ENCODE assay signal across 25 mouse cellular contexts in the genomic region with DNA sequence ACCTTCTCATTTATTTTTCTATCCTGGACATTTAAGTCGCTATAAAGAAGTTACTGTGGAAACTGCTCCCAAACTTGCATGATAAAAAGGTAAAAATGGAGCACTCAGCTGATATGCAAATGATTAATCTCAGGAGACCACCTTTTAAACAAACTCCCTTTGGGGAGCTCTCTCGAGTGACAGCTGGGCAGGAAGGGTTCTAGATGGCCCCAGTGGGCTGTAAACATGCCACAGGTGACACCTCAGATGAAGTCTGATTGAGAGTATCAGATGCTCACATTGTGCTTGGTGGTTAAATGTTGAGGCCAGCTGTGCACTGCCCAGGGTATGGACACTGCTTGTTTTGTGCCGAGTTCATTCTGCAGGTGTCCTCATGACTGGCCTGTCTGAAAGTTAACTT. TPM values are rescaled to one million over a fixed set of nuclear protein-coding genes. Genes with fewer than 3 reads are reported as not detected.
DNase-seq lines count a peak whose midpoint lies in the region; ATAC-seq lines count a peak whose summit lies in the region.
"Had no signal": no experiment of that assay in that cellular context is flagged by ENCODE, and none has a peak within 500 bp of the region (broad histone marks: within the 10 kb centered on the region; RNA-seq: fewer than 3 reads in every experiment).

No protein-coding gene starts in this region.

- H3K4me1 ChIP-seq in midbrain, embryonic 10.5 days: peaks cover 26% of the 10 kb centered on the region

- H3K27me3 ChIP-seq in midbrain, embryonic 10.5 days (ENCODE audit: low read depth, poor library complexity, severe bottlenecking): no peaks in the 10 kb centered on the region
- H3K27me3 ChIP-seq: embryonic facial prominence, embryonic 12.5 days; embryonic facial prominence, embryonic 15.5 days; heart, embryonic 13.5 days; hindbrain, embryonic 12.5 days; hindbrain, embryonic 15.5 days had no signal

- H3K27ac ChIP-seq in midbrain, embryonic 10.5 days (replicated peaks): no peak overlapping the region
- H3K27ac ChIP-seq: embryonic facial prominence, embryonic 12.5 days; embryonic facial prominence, embryonic 15.5 days; gastrocnemius, adult 2 months; heart, embryonic 10.5 days; heart, embryonic 13.5 days; hindbrain, embryonic 12.5 days; hindbrain, embryonic 15.5 days had no signal

- H3K36me3 ChIP-seq in midbrain, embryonic 10.5 days: peaks cover 12% of the 10 kb centered on the region
- H3K36me3 ChIP-seq: embryonic facial prominence, embryonic 15.5 days; hindbrain, embryonic 15.5 days had no signal

- ATAC-seq in megakaryocyte-erythroid progenitor cell, adult 5-6 weeks (replicated peaks; ENCODE audit: low FRiP score, low TSS enrichment, poor library complexity, severe bottlenecking): peak; percentile 31
- ATAC-seq: activated CD4-positive, CD25-positive, alpha-beta regulatory T cell, adult 4 months; CD4-positive, CD25-positive, alpha-beta regulatory T cell, adult 4 months; forebrain, embryonic 14.5 days; forebrain, postnatal 0 days had no signal

- no peak overlapping the region for H3K4me3 ChIP-seq in midbrain, embryonic 10.5 days
- H3K4me3 ChIP-seq: embryonic facial prominence, embryonic 12.5 days; embryonic facial prominence, embryonic 15.5 days; gastrocnemius, adult 2 months; heart, embryonic 10.5 days; heart, embryonic 13.5 days; hindbrain, embryonic 12.5 days; hindbrain, embryonic 15.5 days had no signal

- WGBS in midbrain, embryonic 10.5 days: 70% methylated on average over 3 of the region's 3 CpGs

- no peaks in the 10 kb centered on the region for H3K9me3 ChIP-seq in midbrain, embryonic 10.5 days (replicated peaks)
- H3K9me3 ChIP-seq: embryonic facial prominence, embryonic 12.5 days; embryonic facial prominence, embryonic 15.5 days; heart, embryonic 10.5 days; heart, embryonic 13.5 days; hindbrain, embryonic 12.5 days; hindbrain, embryonic 15.5 days had no signal

- peak; percentile 83 for DNase-seq in heart, adult 11 months
- DNase-seq in heart, adult 8-10 months (ENCODE audit: low spot score): no peak
- peak; percentile 38 to 44 for DNase-seq in spleen, postnatal 36 days (ENCODE audit: low spot score in 2 of 2)
- no peak for DNase-seq in spleen, adult 18-20 months
- DNase-seq in left cerebral cortex, postnatal 14 days (ENCODE audit: low spot score in 2 of 2): no peak
- no peak for DNase-seq in midbrain, embryonic 10.5 days (ENCODE audit: low spot score)
- DNase-seq in embryo, embryonic 10 days (ENCODE audit: low spot score): no peak
- DNase-seq: adrenal gland, adult 8-10 months; cerebellum, adult 18-20 months; cerebellum, adult 9-10 months; cerebellum, postnatal 14 days; forebrain, postnatal 0 days; gastrocnemius, adult 2 months; gastrocnemius, postnatal 14 days; heart, adult 18-20 months had no signal

- intact Hi-C loops in left cerebral cortex, postnatal 14 days (cut with DNase I): no loop called here

RNA-seq across cellular contexts. Expression of gene Clint1, which starts 2.0 kb away (rescaled TPM):
- total RNA-seq in heart, adult 8-10 months (2022): 10 to 100 TPM; 45.7 to 48.2 (median 47.2) TPM
- 121 and 126 TPM in 2 replicates for total RNA-seq in megakaryocyte-erythroid progenitor cell, adult 5-6 weeks (2014; fragmentation: Nextera tagmentation)
- total RNA-seq in megakaryocyte-erythroid progenitor cell, adult 5-6 weeks (2017): 174 and 179 TPM in 2 replicates
- 10 to 100 TPM; 46.1 to 49.2 TPM for total RNA-seq in left cerebral cortex, postnatal 14 days (2021)
- polyA plus RNA-seq in midbrain, embryonic 10.5 days (2016; fragmentation: Nextera tagmentation; extraction: Ambion mirVana): 57.8 and 60.3 TPM in 2 replicates

Comparison
In these comparisons a context has a peak if more than half of its experiments do, and no peak if none do; other contexts are left out.
1. DNase-seq: peak in heart, adult 11 months (single experiment) and spleen, postnatal 36 days (2 of 2); none in heart, adult 8-10 months (single experiment), spleen, adult 18-20 months (0 of 2), left cerebral cortex, postnatal 14 days (0 of 2), midbrain, embryonic 10.5 days (single experiment) and embryo, embryonic 10 days (single experiment).